Mouse (Mus musculus): Measurements from ENCODE around the gene Gtf2a1l.

GRCm38 (mm10) chr17:88636587-88636986, 31.9 kb upstream of the Gtf2a1l start:
- no peak for TF ChIP-seq POLR2A (IDR thresholded peaks at IDR 0.05; ENCODE audit: borderline replicate concordance, control insufficient read depth, low read depth, low read length)
- no peak for TF ChIP-seq CTCF (IDR thresholded peaks at IDR 0.05; ENCODE audit: control insufficient read depth, insufficient read depth, low read length)
